Mouse (Mus musculus) lung, postnatal 10 days (tissue): ENCODE measurements at regions not wholly inside any gene's neighbourhood (a gene's known extent, or its start where the extent isn't known, plus 50 kb on each side); places are given as distances from the start of the nearest gene placed in this dataset.

Experiments used
- DNase-seq: peaks from one replicate; pipeline ENCODE4 v3.0.0; 2021

- DNase-seq = no peak
Measured at GRCm38 (mm10) chr15:52783940-52784339, 1100.8 kb upstream of the Gm7489 start.

- no peak for DNase-seq
Measured at GRCm38 (mm10) chr15:52785196-52785595, 1099.5 kb upstream of the Gm7489 start.

- DNase-seq = no peak
Measured at GRCm38 (mm10) chr15:52785976-52786375, 1098.7 kb upstream of the Gm7489 start.

GRCm38 (mm10) chr15:52805479-52806199, 1079.1 kb upstream of the Gm7489 start:
- no peak for DNase-seq

- peak; percentile 10 for DNase-seq
Measured at GRCm38 (mm10) chr15:52808622-52809021, 1076.1 kb upstream of the Gm7489 start.

GRCm38 (mm10) chr15:52820796-52821195, 1063.9 kb upstream of the Gm7489 start:
- DNase-seq = no peak

GRCm38 (mm10) chr15:52836896-52837295, 1047.8 kb upstream of the Gm7489 start:
- DNase-seq = no peak

- DNase-seq = no peak
Measured at GRCm38 (mm10) chr15:52848132-52848531, 1036.6 kb upstream of the Gm7489 start.

GRCm38 (mm10) chr15:52858682-52859081, 1026.0 kb upstream of the Gm7489 start:
- no peak for DNase-seq

- no peak for DNase-seq
Measured at GRCm38 (mm10) chr15:52863494-52863893, 1021.2 kb upstream of the Gm7489 start.

- DNase-seq = peak; percentile 2
Measured at GRCm38 (mm10) chr15:52892244-52892950, 992.3 kb upstream of the Gm7489 start.

- no peak for DNase-seq
Measured at GRCm38 (mm10) chr15:52898107-52898506, 986.6 kb upstream of the Gm7489 start.

- DNase-seq = no peak
Measured at GRCm38 (mm10) chr15:52899403-52899802, 985.3 kb upstream of the Gm7489 start.

- DNase-seq = no peak
Measured at GRCm38 (mm10) chr15:52899822-52900221, 984.9 kb upstream of the Gm7489 start.

- DNase-seq = no peak
Measured at GRCm38 (mm10) chr15:52905231-52905630, 979.5 kb upstream of the Gm7489 start.

GRCm38 (mm10) chr15:52907217-52907616, 977.5 kb upstream of the Gm7489 start:
- DNase-seq = no peak

GRCm38 (mm10) chr15:52922277-52922676, 962.4 kb upstream of the Gm7489 start:
- DNase-seq = no peak

GRCm38 (mm10) chr15:52928408-52928807, 956.3 kb upstream of the Gm7489 start:
- DNase-seq = no peak

- no peak for DNase-seq
Measured at GRCm38 (mm10) chr15:52937138-52937537, 947.6 kb upstream of the Gm7489 start.

- no peak for DNase-seq
Measured at GRCm38 (mm10) chr15:52944592-52944991, 940.1 kb upstream of the Gm7489 start.

GRCm38 (mm10) chr15:52948196-52948595, 936.5 kb upstream of the Gm7489 start:
- DNase-seq = no peak

- DNase-seq = no peak
Measured at GRCm38 (mm10) chr15:52953480-52953879, 931.2 kb upstream of the Gm7489 start.

- no peak for DNase-seq
Measured at GRCm38 (mm10) chr15:52954715-52955593, 929.8 kb upstream of the Gm7489 start.
